Mouse (Mus musculus) erythroblast, embryonic 14.5 days (primary cell): ENCODE data around the gene Taf10.

Experiments
- GATA1 ChIP-seq: IDR thresholded peaks from 2 replicates; pipeline ENCODE4 v1.6.1; 2012; ENCODE audit warnings: low read length, inconsistent platforms, mixed read lengths
- TAL1 ChIP-seq: IDR thresholded peaks from 3 replicates; pipeline ENCODE4 v1.6.1; 2012; ENCODE audit warnings: low read length, inconsistent platforms, mixed read lengths

DNA sequence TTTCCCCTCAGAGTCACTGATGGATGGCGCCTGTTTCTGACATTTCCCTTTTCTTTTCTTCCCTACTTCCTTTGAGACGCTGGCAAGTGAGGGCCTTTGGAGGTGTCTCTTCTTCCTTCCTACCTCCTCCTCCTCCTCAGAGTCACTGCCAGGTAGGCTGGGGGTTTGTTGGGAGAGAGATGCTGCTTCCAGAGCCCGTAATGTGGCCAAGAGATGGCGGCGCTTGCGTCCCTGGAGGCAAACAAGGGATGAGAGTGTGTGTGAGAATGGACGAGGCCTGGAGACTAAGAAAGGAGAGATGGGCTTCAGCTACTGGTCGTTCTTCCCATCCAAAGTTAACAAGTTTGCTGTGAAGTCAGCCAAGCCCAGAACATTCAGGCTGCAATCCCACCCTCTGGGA, 9.3 kb downstream of the Taf10 start:
- TF ChIP-seq TAL1: no peak
- TF ChIP-seq GATA1: no peak
